Comparison of ENCODE assay signal across 8 mouse cellular contexts in genomic region chr10:117393891-117394395, GRCm38 (mm10). TPM values are rescaled to one million over a fixed set of nuclear protein-coding genes. Genes with fewer than 3 reads are reported as not detected.
DNase-seq lines count a peak whose midpoint lies in the region; ATAC-seq and TF ChIP-seq lines count a peak whose summit lies in the region.

No protein-coding gene starts in this region.

- peak overlapping the region; percentile 54 for H3K4me3 ChIP-seq in lung, adult 2 months (replicated peaks; ENCODE audit: extremely low read depth, low read depth, low read length)
- H3K4me3 ChIP-seq in embryonic facial prominence, embryonic 14.5 days (ENCODE audit: low read depth, low read length): peak overlapping the region; percentile 42
- peak overlapping the region; percentile 35 for H3K4me3 ChIP-seq in intestine, postnatal 0 days (ENCODE audit: low read depth, low read length)
- H3K4me3 ChIP-seq in neural tube, embryonic 13.5 days: peak overlapping the region; percentile 23

- TF ChIP-seq CTCF in lung, adult 2 months (IDR thresholded peaks at IDR 0.05; ENCODE audit: insufficient read depth, low read length): no peak
- no peak for TF ChIP-seq CTCF in intestine, postnatal 0 days (IDR thresholded peaks at IDR 0.05; ENCODE audit: low read depth)

- no peaks in the 10 kb centered on the region for H3K36me3 ChIP-seq in embryonic facial prominence, embryonic 14.5 days (ENCODE audit: control insufficient read depth, insufficient read depth, low read length)
- no peaks in the 10 kb centered on the region for H3K36me3 ChIP-seq in intestine, postnatal 0 days (ENCODE audit: control insufficient read depth, insufficient read depth)
- H3K36me3 ChIP-seq in neural tube, embryonic 13.5 days: no peaks in the 10 kb centered on the region

- H3K4me2 ChIP-seq in embryonic facial prominence, embryonic 14.5 days (ENCODE audit: low read depth, low read length): peak overlapping the region; percentile 79
- peak overlapping the region; percentile 62 for H3K4me2 ChIP-seq in intestine, postnatal 0 days (replicated peaks; ENCODE audit: low read depth)
- peak overlapping the region; percentile 56 for H3K4me2 ChIP-seq in neural tube, embryonic 13.5 days

- H3K27me3 ChIP-seq in embryonic facial prominence, embryonic 14.5 days (replicated peaks; ENCODE audit: control insufficient read depth, insufficient read depth, low read length): no peaks in the 10 kb centered on the region
- H3K27me3 ChIP-seq in intestine, postnatal 0 days (replicated peaks; ENCODE audit: control insufficient read depth, insufficient read depth, low read length): no peaks in the 10 kb centered on the region
- H3K27me3 ChIP-seq in neural tube, embryonic 13.5 days: 0 out of 2 replicates have a peak, but pooled peaks cover 3% of the 10 kb centered on the region

- WGBS in lung, adult 2 months: 49% methylated on average over 11 of the region's 11 CpGs
- WGBS in embryonic facial prominence, embryonic 14.5 days: 59% methylated on average over 11 of the region's 11 CpGs
- WGBS in intestine, postnatal 0 days: 60% methylated on average over 11 of the region's 11 CpGs
- WGBS in neural tube, embryonic 13.5 days: 61% methylated on average over 11 of the region's 11 CpGs

- peaks cover 8% of the 10 kb centered on the region for H3K4me1 ChIP-seq in lung, adult 2 months (ENCODE audit: control insufficient read depth, insufficient read depth, low read length)
- H3K4me1 ChIP-seq in embryonic facial prominence, embryonic 14.5 days (ENCODE audit: control insufficient read depth, insufficient read depth, low read length): no peaks in the 10 kb centered on the region
- H3K4me1 ChIP-seq in intestine, postnatal 0 days (replicated peaks; ENCODE audit: control insufficient read depth, insufficient read depth, low read length): no peaks in the 10 kb centered on the region
- H3K4me1 ChIP-seq in neural tube, embryonic 13.5 days (replicated peaks): peaks cover 14% of the 10 kb centered on the region

- H3K9me3 ChIP-seq in embryonic facial prominence, embryonic 14.5 days (ENCODE audit: control insufficient read depth, low read length): no peaks in the 10 kb centered on the region
- H3K9me3 ChIP-seq in intestine, postnatal 0 days (ENCODE audit: control insufficient read depth): no peaks in the 10 kb centered on the region
- no peaks in the 10 kb centered on the region for H3K9me3 ChIP-seq in neural tube, embryonic 13.5 days

- no peak for ATAC-seq in embryonic facial prominence, embryonic 14.5 days (ENCODE audit: low read depth)
- ATAC-seq in intestine, postnatal 0 days: no peak
- ATAC-seq in neural tube, embryonic 13.5 days (ENCODE audit: low read depth): no peak

- H3K27ac ChIP-seq in embryonic facial prominence, embryonic 14.5 days (replicated peaks; ENCODE audit: low read depth, low read length): no peak overlapping the region; the same call in 1 of the 2 replicates
- no peak overlapping the region for H3K27ac ChIP-seq in intestine, postnatal 0 days (ENCODE audit: low read depth, low read length)
- H3K27ac ChIP-seq in neural tube, embryonic 13.5 days (replicated peaks): no peak overlapping the region

- no peak for TF ChIP-seq POLR2A in lung, adult 2 months (IDR thresholded peaks at IDR 0.05; ENCODE audit: borderline replicate concordance, extremely low read depth, low read depth, low read length)

- H3K9ac ChIP-seq in embryonic facial prominence, embryonic 14.5 days (ENCODE audit: low read depth, low read length): peak overlapping the region; percentile 67
- H3K9ac ChIP-seq in intestine, postnatal 0 days (ENCODE audit: low read depth, low read length): peak overlapping the region; percentile 13; the same call in 1 of the 2 replicates
- peak overlapping the region; percentile 53; the same call in 1 of the 2 replicates for H3K9ac ChIP-seq in neural tube, embryonic 13.5 days

- no peak for DNase-seq in lung, adult 2 months
- no peak for DNase-seq in lung, postnatal 10 days
- DNase-seq in embryonic facial prominence, embryonic 14.5 days (ENCODE audit: low spot score): no peak
- no peak for DNase-seq in thymus, postnatal 4 days
- no peak for DNase-seq in ovary, postnatal 10 days (ENCODE audit: low spot score)
- no peak for DNase-seq in cerebellum, adult 11 months

RNA-seq across cellular contexts. Expression of gene Cpsf6, which starts 14.1 kb away (rescaled TPM):
- polyA plus RNA-seq in lung, adult 2 months (2012; rRNA removed): 51.7 and 57.9 TPM in 2 replicates
- polyA plus RNA-seq in embryonic facial prominence, embryonic 14.5 days (2014; fragmentation: Nextera tagmentation; extraction: Ambion mirVana): 125 and 146 TPM in 2 replicates
- 41.2 and 45.4 TPM in 2 replicates for polyA plus RNA-seq in intestine, postnatal 0 days (2015; fragmentation: Nextera tagmentation; extraction: Ambion mirVana)
- 144 and 167 TPM in 2 replicates for polyA plus RNA-seq in neural tube, embryonic 13.5 days (2015; fragmentation: Nextera tagmentation; extraction: Ambion mirVana)

Comparison
In these comparisons a context has a peak if more than half of its experiments do, and no peak if none do; other contexts are left out.
1. H3K9ac ChIP-seq: peak in every context shown above with its lines; median percentile 67 in embryonic facial prominence, embryonic 14.5 days; 53 in neural tube, embryonic 13.5 days; 13 in intestine, postnatal 0 days.